Comparison of ENCODE assay signal across 8 mouse cellular contexts in the genomic region with DNA sequence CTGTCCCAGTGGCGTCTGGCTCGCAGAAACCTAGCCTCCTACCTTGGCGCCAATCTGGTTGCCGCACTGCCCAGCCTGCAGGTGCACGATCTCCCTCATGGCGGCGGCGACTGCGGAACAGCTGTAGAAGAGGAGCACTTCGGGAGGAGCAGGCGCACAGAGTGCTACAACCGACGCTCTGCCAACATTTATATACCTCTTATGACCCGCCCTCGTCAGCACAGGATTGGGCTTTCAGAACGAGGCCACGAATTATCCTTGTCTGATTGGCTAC. TPM values are rescaled to one million over a fixed set of nuclear protein-coding genes. Genes with fewer than 3 reads are reported as not detected.
A peak's percentile ranks its signal among the peaks of the same experiment; 100 is the strongest.
DNase-seq lines count a peak whose midpoint lies in the region; ATAC-seq lines count a peak whose summit lies in the region.

A gene (minus strand): TSS at position 211 of the 274 bp plus-strand sequence.

- peak within 1 kb of the TSS; percentile 87 for H3K4me3 ChIP-seq in lung, embryonic 16.5 days (ENCODE audit: low read length)
- peak within 1 kb of the TSS; percentile 84 for H3K4me3 ChIP-seq in embryonic facial prominence, embryonic 10.5 days
- peak within 1 kb of the TSS; percentile 90 for H3K4me3 ChIP-seq in heart, embryonic 12.5 days

- no peak for DNase-seq in lung, adult 18-20 months
- DNase-seq in embryonic facial prominence, embryonic 10.5 days (ENCODE audit: low spot score), result no peak
- no peak for DNase-seq in left cerebral cortex, postnatal 10 days (ENCODE audit: extremely low spot score in 1 of 2, low spot score in 2 of 2)
- no peak for DNase-seq in frontal cortex, postnatal 14 days (ENCODE audit: low spot score in 2 of 2)
- no peak for DNase-seq in lung, postnatal 14 days

- peaks cover 7% of the 10 kb centered on the region for H3K36me3 ChIP-seq in lung, embryonic 16.5 days (ENCODE audit: control insufficient read depth, insufficient read depth, low read length)
- H3K36me3 ChIP-seq in embryonic facial prominence, embryonic 10.5 days (replicated peaks), result peaks cover 26% of the 10 kb centered on the region
- H3K36me3 ChIP-seq in heart, embryonic 12.5 days, result peaks cover 11% of the 10 kb centered on the region

- H3K27ac ChIP-seq in lung, embryonic 16.5 days (ENCODE audit: low read length), result peak within 1 kb of the TSS; percentile 99
- peak within 1 kb of the TSS; percentile 93 for H3K27ac ChIP-seq in embryonic facial prominence, embryonic 10.5 days (replicated peaks)
- peak within 1 kb of the TSS; percentile 96 for H3K27ac ChIP-seq in heart, embryonic 12.5 days (ENCODE audit: poor library complexity, severe bottlenecking)

- H3K9me3 ChIP-seq in lung, embryonic 16.5 days (ENCODE audit: control insufficient read depth, low read length), result no peaks in the 10 kb centered on the region
- no peaks in the 10 kb centered on the region for H3K9me3 ChIP-seq in embryonic facial prominence, embryonic 10.5 days
- no peaks in the 10 kb centered on the region for H3K9me3 ChIP-seq in heart, embryonic 12.5 days (replicated peaks)

- ATAC-seq in lung, embryonic 16.5 days (ENCODE audit: low read depth), result no peak
- no peak for ATAC-seq in heart, embryonic 12.5 days (ENCODE audit: insufficient number of reproducible peaks, low FRiP score)
- ATAC-seq in monocyte, adult 5-6 weeks (replicated peaks; ENCODE audit: insufficient number of reproducible peaks, low FRiP score, low TSS enrichment, poor library complexity, severe bottlenecking), result no peak

- H3K4me1 ChIP-seq in lung, embryonic 16.5 days (replicated peaks; ENCODE audit: control insufficient read depth, insufficient read depth, low read length), result peaks cover 20% of the 10 kb centered on the region
- H3K4me1 ChIP-seq in embryonic facial prominence, embryonic 10.5 days, result peaks cover 29% of the 10 kb centered on the region
- H3K4me1 ChIP-seq in heart, embryonic 12.5 days (replicated peaks), result peaks cover 19% of the 10 kb centered on the region

- under 1% methylated on average over 17 of the region's 17 CpGs for WGBS in lung, embryonic 16.5 days
- WGBS in embryonic facial prominence, embryonic 10.5 days, result under 1% methylated on average over 17 of the region's 17 CpGs
- WGBS in heart, embryonic 12.5 days, result under 1% methylated on average over 17 of the region's 17 CpGs

- peak within 1 kb of the TSS; percentile 90 for H3K4me2 ChIP-seq in lung, embryonic 16.5 days (ENCODE audit: low read depth, low read length)
- peak within 1 kb of the TSS; percentile 97 for H3K4me2 ChIP-seq in heart, embryonic 12.5 days

- intact Hi-C loops in left cerebral cortex, postnatal 10 days (cut with DNase I), result no loop called here

- H3K9ac ChIP-seq in lung, embryonic 16.5 days (ENCODE audit: low read length), result peak within 1 kb of the TSS; percentile 85
- H3K9ac ChIP-seq in heart, embryonic 12.5 days, result peak within 1 kb of the TSS; percentile 89

- H3K27me3 ChIP-seq in lung, embryonic 16.5 days (ENCODE audit: control insufficient read depth, insufficient read depth, low read depth, low read length), result no peaks in the 10 kb centered on the region
- H3K27me3 ChIP-seq in embryonic facial prominence, embryonic 10.5 days (replicated peaks; ENCODE audit: low read depth, poor library complexity, severe bottlenecking), result no peaks in the 10 kb centered on the region
- H3K27me3 ChIP-seq in heart, embryonic 12.5 days (replicated peaks), result no peaks in the 10 kb centered on the region

RNA-seq across cellular contexts. Expression of the gene that starts here (rescaled TPM):
- polyA plus RNA-seq in lung, embryonic 16.5 days (2015; fragmentation: Nextera tagmentation; extraction: Ambion mirVana), result 677 and 731 TPM in 2 replicates
- 562 and 601 TPM in 2 replicates for polyA plus RNA-seq in embryonic facial prominence, embryonic 10.5 days (2016; fragmentation: Nextera tagmentation; extraction: Ambion mirVana)
- 388 and 392 TPM in 2 replicates for polyA plus RNA-seq in heart, embryonic 12.5 days (2016; fragmentation: Nextera tagmentation; extraction: Ambion mirVana)
- 100 to 1,000 TPM; 484 to 492 TPM for total RNA-seq in left cerebral cortex, postnatal 10 days (2021)
- total RNA-seq in monocyte, adult 5-6 weeks (2017), result 161 to 206 TPM (median 166 TPM) in 3 replicates
